Mouse (Mus musculus) lung, adult 2 months (tissue): ENCODE data around the gene 9230104L09Rik. TPM values are rescaled to one million over a fixed set of nuclear protein-coding genes. Genes with fewer than 3 reads are reported as not detected.

Source experiments
- DNase-seq: peaks from one replicate; pipeline ENCODE4 v3.0.0; 2022
- H3K4me1 ChIP-seq: fragments of 200-500 bp; 2 replicates; pipeline ENCODE4 v1.6.1; 2011; ENCODE audit warnings: low read length; ENCODE audit not compliant: control insufficient read depth, insufficient read depth
- H3K4me3 ChIP-seq: fragments of 200-500 bp; replicated peaks from 2 replicates; pipeline ENCODE3; 2011; ENCODE audit warnings: low read depth, mild to moderate bottlenecking, control low read depth, low read length; ENCODE audit errors: extremely low read depth
- CTCF ChIP-seq: fragments of 200-500 bp; IDR thresholded peaks from 2 replicates; pipeline ENCODE4 v1.5.1; 2011; ENCODE audit warnings: mild to moderate bottlenecking, low read length, control low read depth; ENCODE audit not compliant: insufficient read depth
- POLR2A ChIP-seq: fragments of 200-500 bp; IDR thresholded peaks from 2 replicates; pipeline ENCODE4 v1.6.1; 2011; ENCODE audit warnings: low read depth, mild to moderate bottlenecking, control low read depth, low read length, borderline replicate concordance; ENCODE audit errors: extremely low read depth
- WGBS: fragments of 180-500 bp; shearing (Covaris S2); methylation state at CpG from one replicate; pipeline ENCODE4 v1.1.7; 2018; 5-methylcytosine and 5-hydroxymethylcytosine counted together
- polyA plus RNA-seq: library from polyadenylated mRNA; depleted of rRNA; stranded (reverse); fragments of >200 nt; gene quantifications from 2 replicates; pipeline ENCODE4 v1.2.3, GENCODE M21; 2012

The 9230104L09Rik gene
- polyA plus RNA-seq, 1 experiment = 19.1 TPM

DNA sequence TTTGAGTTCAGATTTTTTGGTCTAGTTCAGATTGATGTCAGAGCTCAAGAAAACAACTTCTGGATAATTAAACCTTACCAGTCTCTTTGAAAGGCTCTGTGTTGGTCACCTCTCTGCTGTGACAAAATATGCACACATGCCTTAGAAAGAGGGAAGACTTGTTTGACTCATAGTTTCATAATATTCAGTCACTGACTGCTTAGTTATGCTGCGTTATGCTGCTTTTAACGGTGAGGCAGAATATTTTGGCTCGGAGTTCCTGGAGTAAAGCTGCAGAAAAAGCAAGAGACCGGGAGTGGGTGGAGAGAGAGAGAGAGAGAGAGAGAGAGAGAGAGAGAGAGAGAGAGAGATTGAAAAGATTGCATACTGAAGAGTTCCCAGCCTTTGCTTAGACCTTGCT, 3.8 kb downstream of the 9230104L09Rik start:
- no peak for TF ChIP-seq CTCF
- no peak for TF ChIP-seq POLR2A
- Histone ChIP-seq H3K4me3 (no peak overlapping the region), H3K4me1 (peaks cover 7% of the 10 kb centered on the region)
- 50% methylated on average over 4 of the region's 4 CpGs for WGBS
- DNase-seq = no peak

DNA sequence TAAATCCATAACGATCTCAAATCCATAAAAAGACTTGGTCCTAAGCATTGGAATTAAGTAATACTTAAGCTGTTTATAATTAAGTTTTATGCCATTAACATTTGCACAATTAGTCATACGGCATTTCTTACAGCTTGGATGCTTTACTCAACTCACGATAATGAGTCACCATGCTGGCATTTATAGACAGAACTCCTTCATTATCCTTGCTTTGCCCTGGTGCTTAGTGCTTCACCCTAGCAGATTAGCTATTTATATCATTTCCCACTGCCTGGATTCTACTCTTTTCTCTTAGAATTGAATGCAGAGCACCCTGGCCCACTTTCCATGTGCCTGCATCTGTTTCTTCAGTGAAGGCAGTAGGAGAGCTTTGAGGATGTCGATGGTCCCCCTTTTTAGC, 7.3 kb downstream of the 9230104L09Rik start:
- DNase-seq = no peak
- Histone ChIP-seq H3K4me3 (no peak overlapping the region), H3K4me1 (peaks cover 9% of the 10 kb centered on the region)
- no peak for TF ChIP-seq CTCF
- TF ChIP-seq POLR2A = no peak
- WGBS = 50% methylated on average over 4 of the region's 4 CpGs

DNA sequence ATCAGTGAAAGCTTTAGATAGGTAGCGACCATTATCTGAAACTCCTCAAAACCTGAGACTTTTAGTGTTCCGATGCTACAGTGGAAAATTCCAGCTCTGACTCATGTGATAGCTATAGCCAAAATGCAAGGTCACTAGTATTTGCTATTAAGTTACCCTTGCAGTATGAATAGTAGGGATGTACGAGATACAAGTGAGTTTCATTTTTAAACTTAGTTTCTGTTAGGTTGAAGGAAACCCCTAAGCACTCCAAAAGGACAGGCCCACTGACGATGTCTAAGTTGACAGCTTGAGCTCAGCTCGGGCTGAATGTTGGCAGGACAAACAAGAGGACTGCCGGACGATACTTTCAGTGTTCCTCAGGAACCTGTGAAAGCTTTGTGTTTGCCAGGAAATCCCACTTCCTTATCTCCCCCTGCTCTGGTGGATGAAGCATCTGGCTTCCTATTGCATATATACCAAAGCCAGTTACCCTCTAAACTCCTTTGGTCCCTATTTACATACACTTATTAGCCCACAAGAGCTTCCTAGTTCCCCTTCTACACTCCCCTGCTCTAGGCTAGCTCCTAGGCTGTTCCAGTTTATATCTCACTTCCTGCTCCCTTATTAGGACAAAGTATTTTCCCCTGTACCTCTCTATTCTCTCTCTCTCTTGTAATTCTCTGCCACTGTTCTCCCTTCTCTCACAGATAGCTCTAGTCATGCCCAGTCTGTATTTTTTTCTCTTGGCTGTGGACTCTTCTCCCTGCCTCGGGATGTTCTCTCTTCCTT, 8.0 kb downstream of the 9230104L09Rik start:
- 17% methylated on average over 8 of the region's 8 CpGs for WGBS
- DNase-seq = no peak
- H3K4me3 ChIP-seq = no peak overlapping the region

DNA sequence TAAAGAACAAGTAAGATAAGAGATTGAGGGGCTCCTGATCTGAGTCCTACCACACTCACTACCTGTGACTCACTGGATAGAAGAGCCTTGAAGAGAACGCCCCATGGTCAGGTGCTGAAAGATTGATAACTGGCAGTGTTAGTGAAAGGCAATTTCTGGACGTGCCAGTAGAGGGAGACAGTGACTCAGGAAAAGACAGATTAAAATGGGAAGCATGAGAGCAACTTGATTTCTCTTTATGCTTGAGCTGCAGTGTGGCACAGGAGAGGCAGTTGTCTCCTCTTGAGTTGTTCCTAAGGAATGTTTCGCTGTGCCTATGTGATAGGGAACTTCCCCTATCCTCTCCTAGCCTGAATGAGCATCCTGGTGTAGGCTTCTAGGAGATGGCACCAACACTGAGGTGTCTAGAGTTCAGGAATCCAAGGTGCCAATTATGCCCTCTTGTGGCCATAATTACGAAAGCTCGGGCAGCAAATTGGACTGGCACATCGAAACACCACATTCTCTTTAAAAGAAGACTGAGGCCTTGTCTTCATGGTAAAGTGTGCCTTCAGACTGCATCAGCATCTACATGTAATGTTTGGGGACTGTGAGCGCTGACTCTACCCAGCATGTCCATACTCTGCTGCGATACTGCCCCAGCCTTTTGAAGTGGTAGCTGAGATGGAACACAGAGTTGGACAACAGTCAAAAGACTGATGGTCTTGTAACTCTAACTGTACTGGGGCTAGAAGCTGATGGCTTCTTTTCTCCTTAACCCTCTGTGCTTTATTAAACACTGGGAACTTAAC, 13.5 kb downstream of the 9230104L09Rik start:
- H3K4me1 ChIP-seq = peaks cover 2% of the 10 kb centered on the region
- H3K4me3 ChIP-seq = no peak overlapping the region
- DNase-seq = peak; percentile 83
- 29% methylated on average over 8 of the region's 8 CpGs for WGBS
- TF ChIP-seq CTCF (peak; percentile 47), POLR2A (no peak)

More for the DNA sequence above, 8.0 kb downstream of the 9230104L09Rik start:
- H3K4me1 ChIP-seq = peaks cover 9% of the 10 kb centered on the region
- TF ChIP-seq CTCF = no peak
- TF ChIP-seq POLR2A = no peak

DNA sequence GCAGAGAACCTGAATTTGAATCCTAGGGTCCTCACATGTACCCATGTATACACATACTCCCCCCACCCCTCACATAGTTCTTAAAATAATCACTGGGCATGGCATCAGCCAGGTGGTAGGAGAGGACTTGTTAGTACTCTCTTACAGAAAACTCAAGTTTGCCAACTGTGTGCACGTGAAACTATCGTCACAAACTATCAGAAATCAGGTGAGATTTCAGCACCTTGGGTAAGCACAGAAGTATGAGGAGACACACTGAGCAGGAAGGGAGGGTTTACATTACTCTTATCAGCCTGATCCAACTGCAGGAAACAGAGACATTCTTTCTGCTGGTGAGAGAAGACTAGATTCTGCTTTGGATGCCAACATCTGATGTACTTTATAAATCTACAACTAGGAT, 25.6 kb downstream of the 9230104L09Rik start:
- TF ChIP-seq CTCF = no peak
- TF ChIP-seq POLR2A = no peak
- DNase-seq = no peak
- WGBS = 32% methylated on average over 2 of the region's 2 CpGs
- no peaks in the 10 kb centered on the region; the same call in none of the 2 replicates for H3K4me1 ChIP-seq
- no peak overlapping the region for H3K4me3 ChIP-seq

DNA sequence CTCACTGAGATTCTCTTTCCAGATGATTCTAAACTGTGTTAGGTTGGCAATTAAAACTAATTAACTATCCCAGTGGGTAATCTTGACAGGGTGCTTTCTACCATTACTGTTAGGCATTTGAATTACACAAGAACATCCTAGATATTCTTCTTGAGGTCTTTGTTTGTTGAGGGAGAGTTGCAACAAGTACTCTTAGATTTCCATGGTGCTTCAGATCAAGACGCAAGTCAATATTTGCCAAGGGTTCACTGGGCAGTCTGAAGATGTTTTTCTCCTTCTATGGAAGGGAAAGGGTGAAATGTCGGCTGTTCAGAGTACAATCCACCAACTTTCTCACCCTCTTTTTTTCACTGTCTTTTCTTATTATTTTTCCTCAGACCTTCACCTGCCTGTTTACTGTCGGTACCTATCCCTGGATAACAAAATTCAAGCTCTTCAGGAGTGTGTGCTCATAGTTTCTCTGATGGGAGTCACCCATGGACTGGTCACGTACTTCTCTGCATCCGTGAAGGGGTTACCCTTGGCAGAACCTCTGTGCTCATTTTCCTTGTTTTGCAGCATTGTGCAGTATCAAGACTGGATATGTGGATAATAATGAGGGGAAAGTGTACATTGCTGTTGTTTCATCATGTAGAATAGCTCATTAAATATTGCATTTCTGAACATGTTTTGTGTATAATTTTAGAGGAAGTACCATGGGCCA, 26.6 kb downstream of the 9230104L09Rik start:
- 59% methylated on average over 5 of the region's 5 CpGs for WGBS
- TF ChIP-seq POLR2A = no peak
- no peak for TF ChIP-seq CTCF
- Histone ChIP-seq H3K4me1 (no peaks in the 10 kb centered on the region; the same call in none of the 2 replicates), H3K4me3 (no peak overlapping the region)
- no peak for DNase-seq

DNA sequence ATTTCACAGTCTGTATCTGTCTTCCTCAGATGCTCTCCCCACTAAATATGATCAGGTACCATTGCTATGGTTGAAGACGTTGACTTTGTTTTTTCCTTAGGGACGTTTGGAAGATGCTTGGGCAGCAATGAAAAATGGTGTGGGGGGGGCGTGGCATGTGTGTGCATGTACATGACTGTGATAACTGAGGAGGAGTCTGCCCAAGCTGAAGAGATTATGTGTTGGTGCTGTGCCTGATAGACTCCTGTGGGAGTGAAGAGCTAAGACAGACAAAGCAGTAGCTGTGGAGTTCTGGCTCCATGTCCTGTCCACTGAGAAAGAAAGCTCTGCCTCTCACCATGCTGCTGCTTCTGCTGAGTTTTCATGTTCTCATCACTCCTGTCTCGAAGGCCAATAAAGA, 29.9 kb downstream of the 9230104L09Rik start, which contains the start of gene Cst9:
Gene Cst9, plus strand, starts transcription at position 236 of the 400 bp plus-strand sequence.
- Histone ChIP-seq H3K4me3 (no peak within 1 kb of the TSS), H3K4me1 (no peaks in the 10 kb centered on the region; the same call in none of the 2 replicates)
- no peak for DNase-seq
- 55% methylated on average over 4 of the region's 4 CpGs for WGBS
- TF ChIP-seq POLR2A = no peak
- TF ChIP-seq CTCF = no peak

DNA sequence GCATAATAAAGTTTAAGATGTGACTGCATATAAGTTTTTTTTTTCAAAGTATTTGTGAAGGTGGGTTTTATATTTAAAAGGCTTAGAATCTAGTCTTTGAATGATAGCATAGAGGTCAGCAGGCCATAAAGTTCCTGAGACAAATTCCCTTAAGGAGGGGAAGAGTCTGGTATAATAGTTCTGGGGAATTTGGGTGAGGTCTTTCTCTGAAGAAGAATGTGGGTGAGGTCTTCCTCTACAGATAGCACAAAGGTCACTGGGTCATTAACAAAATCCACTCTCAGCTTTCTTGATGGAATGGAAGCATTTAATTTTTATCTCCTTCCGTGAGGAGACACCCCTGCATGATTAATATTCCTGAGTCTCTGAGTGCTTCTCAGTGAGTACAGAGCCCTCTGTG, 38.9 kb downstream of the 9230104L09Rik start:
- no peak for DNase-seq

DNA sequence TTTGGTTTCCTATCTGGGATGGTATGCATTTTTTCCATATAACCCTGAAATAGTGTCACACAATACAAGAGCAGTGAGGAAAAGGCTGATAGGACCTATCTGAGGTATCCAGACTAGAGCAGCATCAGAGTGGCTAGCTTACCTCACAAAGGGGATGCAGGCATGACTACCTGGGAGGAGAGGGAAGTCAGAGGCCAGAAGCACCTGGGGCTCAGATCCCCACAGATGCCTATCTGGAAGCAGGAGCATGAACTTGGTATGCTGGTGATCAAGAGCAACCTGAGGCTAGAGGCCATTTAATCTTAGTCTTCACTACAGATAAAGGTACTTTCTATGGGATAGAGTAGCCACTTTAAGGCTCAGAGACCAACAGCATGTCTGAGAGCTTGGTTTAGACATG, 44.9 kb downstream of the 9230104L09Rik start, which contains the start of gene Cst13:
Gene Cst13, plus strand, starts transcription at position 173 of the 400 bp plus-strand sequence.
- Histone ChIP-seq H3K4me1 (no peaks in the 10 kb centered on the region), H3K4me3 (no peak within 1 kb of the TSS)
- no peak for DNase-seq
- TF ChIP-seq POLR2A = no peak
- TF ChIP-seq CTCF = no peak

More for the DNA sequence above, 38.9 kb downstream of the 9230104L09Rik start:
- H3K4me3 ChIP-seq = no peak overlapping the region
- no peak for TF ChIP-seq POLR2A
- no peak for TF ChIP-seq CTCF
- H3K4me1 ChIP-seq = no peaks in the 10 kb centered on the region
- WGBS = 39% methylated on average over 1 of the region's 1 CpGs
